Mouse (Mus musculus): ENCODE measurements around the gene Greb1.

DNA sequence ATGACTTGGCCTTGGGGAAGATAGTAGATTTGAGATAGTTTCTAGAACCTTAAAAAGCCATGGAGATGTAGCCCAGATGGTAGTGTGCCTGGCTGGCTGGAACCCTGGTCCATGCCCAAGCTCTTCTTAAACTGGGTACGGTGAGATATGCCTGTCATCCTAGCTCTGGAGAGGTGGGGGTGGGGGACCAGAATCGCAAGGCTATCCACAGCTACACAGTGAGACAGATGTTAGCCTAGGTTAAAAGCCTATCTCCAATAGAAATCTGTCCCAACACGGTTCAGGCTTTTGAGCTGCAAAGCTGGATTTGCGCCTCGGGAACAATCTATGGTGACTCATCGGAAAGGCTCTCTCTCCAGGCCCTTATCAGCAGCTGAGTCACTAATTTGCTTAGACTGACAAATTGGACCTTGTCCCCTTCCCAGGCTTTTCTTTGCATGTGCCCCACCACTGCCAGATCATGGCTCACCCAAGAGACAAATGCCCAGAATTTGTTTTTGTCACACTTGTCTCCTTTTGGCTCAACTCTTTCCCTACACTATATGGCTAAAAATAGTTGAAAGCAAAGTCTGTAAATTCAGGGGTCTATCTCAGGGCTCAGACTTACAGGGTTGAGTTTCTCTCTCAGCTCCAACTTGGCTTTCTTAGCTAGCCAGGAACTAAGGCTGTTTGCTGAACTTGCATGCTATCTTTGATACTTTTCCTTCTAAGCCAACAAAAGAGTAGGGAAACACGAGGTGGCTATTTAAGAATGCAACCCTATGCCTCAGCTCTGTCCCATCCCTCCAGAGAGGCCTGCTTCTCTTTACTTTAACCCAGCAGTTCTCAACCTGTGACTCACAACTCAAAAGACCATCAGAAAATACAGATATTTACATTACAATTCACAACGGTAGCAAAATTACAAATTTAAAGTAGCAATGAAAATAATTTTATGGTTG lies 40.4 kb upstream of the Greb1 start:
- no peak for TF ChIP-seq GATA1 (IDR thresholded peaks at IDR 0.05; ENCODE audit: low read length)
- no peak for TF ChIP-seq TAL1 (IDR thresholded peaks at IDR 0.05; ENCODE audit: low read length)
